Mouse (Mus musculus) heart, adult 11 months (tissue): ENCODE data around the gene Cltc.
A peak's percentile ranks its signal among the peaks of the same experiment; 100 is the strongest.

ENCODE experiments used
- DNase-seq: peaks from one replicate; pipeline ENCODE4 v3.0.0; 2022

Gene Cltc

GRCm38 (mm10) chr11:86681423-86681822 lies 75.9 kb downstream of the Cltc start:
- peak; percentile 14 for DNase-seq

- DNase-seq, result peak; percentile 14
Measured at GRCm38 (mm10) chr11:86680729-86681128, 76.6 kb downstream of the Cltc start.

- DNase-seq, result peak; percentile 80
Measured at GRCm38 (mm10) chr11:86678957-86679356, 78.4 kb downstream of the Cltc start.

- peak; percentile 24 for DNase-seq
Measured at GRCm38 (mm10) chr11:86675520-86675919, 81.8 kb downstream of the Cltc start.

GRCm38 (mm10) chr11:86672772-86673171 lies 84.6 kb downstream of the Cltc start:
- DNase-seq, result peak; percentile 10

GRCm38 (mm10) chr11:86671041-86671675 lies 86.2 kb downstream of the Cltc start:
- DNase-seq, result peak; percentile 63

- DNase-seq, result peak; percentile 75
Measured at GRCm38 (mm10) chr11:86668169-86668568, 89.2 kb downstream of the Cltc start.

- DNase-seq, result no peak
Measured at GRCm38 (mm10) chr11:86667553-86667952, 89.8 kb downstream of the Cltc start.

GRCm38 (mm10) chr11:86664406-86664805 lies 93.0 kb downstream of the Cltc start:
- DNase-seq, result peak; percentile 23

- no peak for DNase-seq
Measured at GRCm38 (mm10) chr11:86663977-86664376, 93.4 kb downstream of the Cltc start.

- DNase-seq, result peak; percentile 78
Measured at GRCm38 (mm10) chr11:86662986-86663895, 94.1 kb downstream of the Cltc start.

GRCm38 (mm10) chr11:86657863-86658262 lies 99.5 kb downstream of the Cltc start:
- DNase-seq, result peak; percentile 46

GRCm38 (mm10) chr11:86656849-86657567 lies 100.4 kb downstream of the Cltc start:
- peak; percentile 76 for DNase-seq

- DNase-seq, result no peak
Measured at GRCm38 (mm10) chr11:86655671-86656070, 101.7 kb downstream of the Cltc start.

- no peak for DNase-seq
Measured at GRCm38 (mm10) chr11:86654096-86654495, 103.3 kb downstream of the Cltc start.

- peak; percentile 85 for DNase-seq
Measured at GRCm38 (mm10) chr11:86653446-86653845, 103.9 kb downstream of the Cltc start.

- peak; percentile 86 for DNase-seq
Measured at GRCm38 (mm10) chr11:86652578-86652979, 104.8 kb downstream of the Cltc start.

- peak; percentile 57 for DNase-seq
Measured at GRCm38 (mm10) chr11:86650676-86651075, 106.7 kb downstream of the Cltc start.

GRCm38 (mm10) chr11:86649542-86649941 lies 107.8 kb downstream of the Cltc start:
- DNase-seq, result no peak

GRCm38 (mm10) chr11:86647706-86648447 lies 109.5 kb downstream of the Cltc start:
- DNase-seq, result peak; percentile 50

GRCm38 (mm10) chr11:86646885-86647459 lies 110.4 kb downstream of the Cltc start:
- peak; percentile 13 for DNase-seq
